Mouse (Mus musculus): Measurements from ENCODE around the gene Btnl9. TPM values are rescaled to one million over a fixed set of nuclear protein-coding genes. Genes with fewer than 3 reads are reported as not detected.
"Not testable (repeated sequence)": the region's sequence is repeated elsewhere in the genome, so short reads cannot be mapped to it uniquely, and the experiment has no call there.

Btnl9 gene
- polyA plus RNA-seq, 1 experiment from 2014 or later = 0.17 TPM

GRCm38 (mm10) chr11:49202523-49203061 lies 15.6 kb upstream of the Btnl9 start:
- Histone ChIP-seq H3K27me3 (replicated peaks) (no peaks in the 10 kb centered on the region), H3K9me3 (replicated peaks) (no peaks in the 10 kb centered on the region), H3K4me1 (peaks cover 22% of the 10 kb centered on the region), H3K4me3 (replicated peaks) (peak overlapping the region; percentile 92), H3K4me2 (peak overlapping the region; percentile 90), H3K27ac (replicated peaks) (peak overlapping the region; percentile 97), H3K36me3 (peaks cover 2% of the 10 kb centered on the region; the same call in 1 of the 2 replicates), H3K9ac (replicated peaks) (peak overlapping the region; percentile 92)
- WGBS = 5% methylated on average over 10 of the region's 10 CpGs
- peak; percentile 31; the same call in 1 of the 2 replicates for ATAC-seq (ENCODE audit: low FRiP score)

GRCm38 (mm10) chr11:49202071-49202470 lies 15.1 kb upstream of the Btnl9 start:
- H3K4me3 ChIP-seq (replicated peaks) = peak overlapping the region; percentile 92
- H3K27me3 ChIP-seq (replicated peaks) = no peaks in the 10 kb centered on the region
- H3K9ac ChIP-seq (replicated peaks) = peak overlapping the region; percentile 92; the same call in 1 of the 2 replicates
- ATAC-seq (ENCODE audit: low FRiP score) = no peak
- no peaks in the 10 kb centered on the region for H3K9me3 ChIP-seq (replicated peaks)
- H3K27ac ChIP-seq (replicated peaks) = peak overlapping the region; percentile 97; the same call in 1 of the 2 replicates
- H3K4me2 ChIP-seq = peak overlapping the region; percentile 90
- 71% methylated on average over 2 of the region's 2 CpGs for WGBS
- H3K4me1 ChIP-seq = peaks cover 22% of the 10 kb centered on the region
- no peaks in the 10 kb centered on the region for H3K36me3 ChIP-seq

- no peak for ATAC-seq (ENCODE audit: low FRiP score)
- H3K9ac ChIP-seq (replicated peaks) = no peak overlapping the region
- H3K27me3 ChIP-seq (replicated peaks) = no peaks in the 10 kb centered on the region
- H3K27ac ChIP-seq (replicated peaks) = no peak overlapping the region
- H3K36me3 ChIP-seq = no peaks in the 10 kb centered on the region
- H3K4me1 ChIP-seq = peaks cover 22% of the 10 kb centered on the region
- H3K9me3 ChIP-seq (replicated peaks) = no peaks in the 10 kb centered on the region
- no peak overlapping the region for H3K4me2 ChIP-seq
- no peak overlapping the region for H3K4me3 ChIP-seq (replicated peaks)
Measured at GRCm38 (mm10) chr11:49201142-49201541, 14.2 kb upstream of the Btnl9 start.

- no peak for ATAC-seq (ENCODE audit: low FRiP score)
- H3K9ac ChIP-seq (replicated peaks) = no peak overlapping the region
- H3K27me3 ChIP-seq (replicated peaks) = no peaks in the 10 kb centered on the region
- H3K9me3 ChIP-seq (replicated peaks) = no peaks in the 10 kb centered on the region
- H3K36me3 ChIP-seq = no peaks in the 10 kb centered on the region
- H3K4me3 ChIP-seq (replicated peaks) = no peak overlapping the region
- no peak overlapping the region for H3K27ac ChIP-seq (replicated peaks)
- no peak overlapping the region for H3K4me2 ChIP-seq
- H3K4me1 ChIP-seq = peaks cover 22% of the 10 kb centered on the region
Measured at GRCm38 (mm10) chr11:49200666-49201065, 13.7 kb upstream of the Btnl9 start.

GRCm38 (mm10) chr11:49195819-49196322 lies 8.9 kb upstream of the Btnl9 start:
- Histone ChIP-seq H3K9me3 (replicated peaks) (no peaks in the 10 kb centered on the region), H3K4me2 (no peak overlapping the region), H3K27ac (replicated peaks) (no peak overlapping the region), H3K36me3 (no peaks in the 10 kb centered on the region), H3K27me3 (replicated peaks) (no peaks in the 10 kb centered on the region), H3K9ac (replicated peaks) (no peak overlapping the region), H3K4me3 (replicated peaks) (no peak overlapping the region), H3K4me1 (no peaks in the 10 kb centered on the region)
- ATAC-seq (ENCODE audit: low FRiP score) = no peak
- 86% methylated on average over 7 of the region's 7 CpGs for WGBS

- H3K27ac ChIP-seq (replicated peaks); H3K27me3 ChIP-seq (replicated peaks); H3K36me3 ChIP-seq: not testable (repeated sequence)
Measured at GRCm38 (mm10) chr11:49194771-49195170, 7.8 kb upstream of the Btnl9 start.

GRCm38 (mm10) chr11:49191083-49191482 lies 4.1 kb upstream of the Btnl9 start:
- WGBS = 64% methylated on average over 2 of the region's 2 CpGs
- Histone ChIP-seq H3K9me3 (replicated peaks) (no peaks in the 10 kb centered on the region), H3K36me3 (no peaks in the 10 kb centered on the region), H3K4me3 (replicated peaks) (no peak overlapping the region), H3K4me2 (no peak overlapping the region), H3K4me1 (no peaks in the 10 kb centered on the region), H3K9ac (replicated peaks) (no peak overlapping the region), H3K27me3 (replicated peaks) (0 out of 2 replicates have a peak, but pooled peaks cover 2% of the 10 kb centered on the region), H3K27ac (replicated peaks) (no peak overlapping the region)
- no peak for ATAC-seq (ENCODE audit: low FRiP score)

More at GRCm38 (mm10) chr11:49194771-49195170, 7.8 kb upstream of the Btnl9 start:
- not testable (repeated sequence) for H3K4me3 ChIP-seq (replicated peaks); H3K9ac ChIP-seq (replicated peaks); H3K9me3 ChIP-seq (replicated peaks); H3K4me2 ChIP-seq; ATAC-seq (ENCODE audit: low FRiP score); H3K4me1 ChIP-seq
- 96% methylated on average over 9 of the region's 9 CpGs for whole genome bisulfite sequencing

GRCm38 (mm10) chr11:49189737-49190136 lies 2.8 kb upstream of the Btnl9 start:
- no peak overlapping the region for H3K4me2 ChIP-seq
- no peak overlapping the region for H3K27ac ChIP-seq (replicated peaks)
- H3K4me1 ChIP-seq = no peaks in the 10 kb centered on the region
- ATAC-seq (ENCODE audit: low FRiP score) = no peak; the same call in 1 of the 2 replicates
- WGBS = 7% methylated on average over 7 of the region's 7 CpGs
- 0 out of 2 replicates have a peak, but pooled peaks cover 2% of the 10 kb centered on the region for H3K27me3 ChIP-seq (replicated peaks)
- no peak overlapping the region for H3K9ac ChIP-seq (replicated peaks)
- no peaks in the 10 kb centered on the region for H3K9me3 ChIP-seq (replicated peaks)
- no peaks in the 10 kb centered on the region for H3K36me3 ChIP-seq
- H3K4me3 ChIP-seq (replicated peaks) = no peak overlapping the region

GRCm38 (mm10) chr11:49187701-49188100 lies 742 bp upstream of the Btnl9 start:
- Histone ChIP-seq H3K9ac (replicated peaks) (no peak overlapping the region), H3K27me3 (replicated peaks) (0 out of 2 replicates have a peak, but pooled peaks cover 2% of the 10 kb centered on the region), H3K4me1 (no peaks in the 10 kb centered on the region), H3K36me3 (no peaks in the 10 kb centered on the region), H3K9me3 (replicated peaks) (no peaks in the 10 kb centered on the region), H3K27ac (replicated peaks) (no peak overlapping the region), H3K4me2 (no peak overlapping the region), H3K4me3 (replicated peaks) (no peak overlapping the region)
- no peak for ATAC-seq (ENCODE audit: low FRiP score)
- 87% methylated on average over 10 of the region's 10 CpGs for WGBS

GRCm38 (mm10) chr11:49186452-49186851 lies 507 bp downstream of the Btnl9 start:
- H3K4me2 ChIP-seq = no peak overlapping the region
- H3K27me3 ChIP-seq (replicated peaks) = 0 out of 2 replicates have a peak, but pooled peaks cover 2% of the 10 kb centered on the region
- no peaks in the 10 kb centered on the region for H3K4me1 ChIP-seq
- H3K36me3 ChIP-seq = no peaks in the 10 kb centered on the region
- no peak overlapping the region for H3K27ac ChIP-seq (replicated peaks)
- H3K4me3 ChIP-seq (replicated peaks) = no peak overlapping the region
- H3K9ac ChIP-seq (replicated peaks) = no peak overlapping the region
- no peak for ATAC-seq (ENCODE audit: low FRiP score)
- H3K9me3 ChIP-seq (replicated peaks) = no peaks in the 10 kb centered on the region
- WGBS = 82% methylated on average over 6 of the region's 6 CpGs

- no peak for ATAC-seq (ENCODE audit: low FRiP score)
- H3K9me3 ChIP-seq (replicated peaks) = no peaks in the 10 kb centered on the region
- H3K4me1 ChIP-seq = no peaks in the 10 kb centered on the region
- H3K36me3 ChIP-seq = no peaks in the 10 kb centered on the region
- H3K4me3 ChIP-seq (replicated peaks) = no peak overlapping the region
- 77% methylated on average over 1 of the region's 1 CpGs for WGBS
- H3K27me3 ChIP-seq (replicated peaks) = 0 out of 2 replicates have a peak, but pooled peaks cover 2% of the 10 kb centered on the region
- H3K9ac ChIP-seq (replicated peaks) = no peak overlapping the region
- H3K4me2 ChIP-seq = no peak overlapping the region
- no peak overlapping the region for H3K27ac ChIP-seq (replicated peaks)
Measured at GRCm38 (mm10) chr11:49183172-49183571, 3.8 kb downstream of the Btnl9 start.

GRCm38 (mm10) chr11:49176047-49176779 lies 10.7 kb downstream of the Btnl9 start:
- WGBS = 53% methylated on average over 4 of the region's 4 CpGs
- H3K4me2 ChIP-seq; H3K9me3 ChIP-seq (replicated peaks); H3K9ac ChIP-seq (replicated peaks); H3K36me3 ChIP-seq; H3K4me1 ChIP-seq; H3K27ac ChIP-seq (replicated peaks); H3K27me3 ChIP-seq (replicated peaks); H3K4me3 ChIP-seq (replicated peaks); ATAC-seq (ENCODE audit: low FRiP score): not testable (repeated sequence)
